Mouse (Mus musculus) ES-Bruce4 (cell line): ENCODE data around the gene Rars. TPM values are rescaled to one million over a fixed set of nuclear protein-coding genes. Genes with fewer than 3 reads are reported as not detected.
"Not testable (repeated sequence)": the region's sequence is repeated elsewhere in the genome, so short reads cannot be mapped to it uniquely, and the experiment has no call there.

Experiments used
- H3K27ac ChIP-seq: 2 replicates; pipeline ENCODE4 v1.5.1; 2012; ENCODE audit warnings: low read length, inconsistent platforms; ENCODE audit not compliant: insufficient read depth
- H3K27me3 ChIP-seq: 2 replicates; pipeline ENCODE4 v1.6.1; 2012; ENCODE audit warnings: mild to moderate bottlenecking, low read length, inconsistent platforms; ENCODE audit not compliant: control insufficient read depth, poor library complexity, insufficient read depth, severe bottlenecking
- H3K36me3 ChIP-seq: 2 replicates; pipeline ENCODE4 v1.6.1; 2012; ENCODE audit warnings: inconsistent platforms, mild to moderate bottlenecking, low read length, moderate library complexity; ENCODE audit not compliant: control insufficient read depth, poor library complexity, insufficient read depth, severe bottlenecking
- H3K4me1 ChIP-seq: one replicate; pipeline ENCODE4 v1.8.1; 2011; ENCODE audit warnings: low read length; ENCODE audit not compliant: control insufficient read depth, insufficient read depth
- H3K4me3 ChIP-seq: 2 replicates; pipeline ENCODE4 v1.5.1; 2011; ENCODE audit warnings: low read depth, mild to moderate bottlenecking, low read length
- H3K9ac ChIP-seq: 2 replicates; pipeline ENCODE4 v1.6.1; 2012; ENCODE audit warnings: low read depth, mild to moderate bottlenecking, inconsistent platforms; ENCODE audit not compliant: poor library complexity, severe bottlenecking
- H3K9me3 ChIP-seq: replicated peaks from 2 replicates; pipeline ENCODE4 v1.6.1; 2012; ENCODE audit warnings: mild to moderate bottlenecking, low read length, inconsistent platforms; ENCODE audit not compliant: control insufficient read depth, poor library complexity, insufficient read depth, severe bottlenecking
- CTCF ChIP-seq: IDR thresholded peaks from one replicate; pipeline ENCODE4 v1.8.1; 2011; ENCODE audit warnings: low read depth, low read length
- EP300 ChIP-seq: IDR thresholded peaks from 2 replicates; pipeline ENCODE4 v1.6.1; 2011; ENCODE audit warnings: low read depth, low read length; ENCODE audit not compliant: insufficient read depth
- POLR2A ChIP-seq: IDR thresholded peaks from one replicate; pipeline ENCODE4 v1.8.1; 2011; ENCODE audit warnings: low read length; ENCODE audit not compliant: insufficient read depth
- polyA plus RNA-seq: library from polyadenylated mRNA; stranded (reverse); fragments of >200 nt; gene quantifications from 2 replicates; pipeline ENCODE4 v1.2.4, GENCODE M21; 2011; ENCODE audit warnings: low read depth; ENCODE audit not compliant: missing spikeins, insufficient read depth, insufficient read length

Gene Rars
- polyA plus RNA-seq, 1 experiment, result 177 TPM

DNA sequence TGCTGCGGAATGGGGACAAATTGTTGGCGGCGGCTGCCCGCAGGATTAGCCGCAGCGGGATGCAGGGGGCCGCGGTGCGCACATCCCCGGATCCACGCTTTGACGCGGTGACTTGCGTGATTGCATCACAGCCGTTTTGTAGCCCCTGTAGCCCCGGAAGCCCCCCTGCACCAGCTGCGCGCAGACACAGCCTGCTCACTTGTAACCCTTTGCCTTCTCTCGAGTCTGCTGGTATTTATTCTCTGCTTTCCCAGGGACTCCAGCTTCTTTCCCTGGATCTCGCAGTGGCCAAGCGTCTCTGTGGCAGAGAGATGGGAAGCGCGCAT, 35.8 kb downstream of the Rars start:
- Histone ChIP-seq H3K27me3 (peaks cover 15% of the 10 kb centered on the region), H3K4me3 (peak overlapping the region; percentile 26), H3K9ac (0 out of 2 replicates have a peak overlapping the region, but pooled peaks have one; percentile 24), H3K27ac (no peak overlapping the region), H3K9me3 (no peaks in the 10 kb centered on the region), H3K4me1 (no peaks in the 10 kb centered on the region), H3K36me3 (no peaks in the 10 kb centered on the region)
- TF ChIP-seq POLR2A (no peak), EP300 (no peak), CTCF (no peak)

DNA sequence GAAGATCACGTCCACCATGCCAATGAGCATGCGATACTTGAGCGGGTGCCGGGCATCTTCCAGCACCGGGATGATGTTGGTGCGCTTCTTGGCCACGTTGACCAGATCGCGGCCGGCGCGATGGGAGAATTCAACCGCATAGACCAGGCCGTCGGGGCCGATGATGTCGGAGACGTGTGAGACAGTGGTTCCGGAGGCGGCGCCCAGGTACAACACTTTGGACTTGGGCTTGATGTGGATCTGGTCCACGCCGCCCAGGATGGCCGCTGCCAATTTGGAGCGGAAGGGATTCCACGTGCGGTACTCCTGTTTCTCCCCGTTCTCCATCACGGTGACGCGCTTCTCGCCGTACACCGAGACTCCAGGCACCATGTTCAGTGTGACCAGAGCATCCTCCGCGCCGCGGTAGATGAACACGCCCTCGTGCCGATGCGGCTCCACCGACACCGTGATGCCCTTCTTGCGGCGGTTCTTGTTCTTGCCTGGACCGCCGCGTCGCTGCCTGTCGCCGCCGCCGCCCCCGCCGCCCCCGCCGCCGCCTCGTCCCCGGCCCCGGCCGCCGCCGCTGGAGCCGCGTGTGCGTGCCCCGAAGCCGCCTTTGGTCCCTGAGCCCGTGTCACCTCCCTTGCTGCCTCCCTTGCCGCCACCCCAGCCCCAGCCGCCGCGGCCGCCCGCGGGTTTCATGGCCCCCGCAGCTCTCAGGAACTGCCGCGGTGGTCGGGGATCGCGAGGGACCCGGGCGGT, 36.4 kb downstream of the Rars start:
- Histone ChIP-seq H3K36me3 (no peaks in the 10 kb centered on the region), H3K4me3 (peak overlapping the region; percentile 61), H3K9me3 (no peaks in the 10 kb centered on the region), H3K27ac (no peak overlapping the region), H3K4me1 (no peaks in the 10 kb centered on the region), H3K27me3 (peaks cover 15% of the 10 kb centered on the region), H3K9ac (0 out of 2 replicates have a peak overlapping the region, but pooled peaks have one; percentile 24)
- no peak for TF ChIP-seq POLR2A
- TF ChIP-seq CTCF, result no peak
- no peak for TF ChIP-seq EP300

DNA sequence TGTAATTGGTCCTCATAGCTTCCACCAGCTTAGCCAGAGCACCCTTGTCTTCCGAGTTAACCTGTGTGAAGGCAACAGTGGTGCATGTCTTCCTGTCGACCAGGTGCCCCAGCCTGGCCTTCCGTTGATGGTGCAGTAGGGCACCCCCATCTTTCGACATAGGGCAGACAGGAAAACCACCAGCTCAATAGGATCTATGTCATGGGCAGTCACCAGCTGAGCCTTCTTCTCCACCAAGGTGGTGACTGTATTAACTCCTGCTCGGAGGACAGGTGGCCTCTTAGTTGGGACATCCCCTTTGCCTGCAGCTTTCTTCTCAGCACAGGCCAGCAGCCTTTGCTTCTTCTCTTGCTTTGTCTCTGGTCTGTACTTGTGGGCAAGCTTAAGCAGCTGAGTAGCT, 41.5 kb downstream of the Rars start:
- H3K4me3 ChIP-seq, H3K27ac ChIP-seq, H3K9ac ChIP-seq, H3K9me3 ChIP-seq, H3K27me3 ChIP-seq, H3K4me1 ChIP-seq: not testable (repeated sequence)
- peaks cover 14% of the 10 kb centered on the region for H3K36me3 ChIP-seq

DNA sequence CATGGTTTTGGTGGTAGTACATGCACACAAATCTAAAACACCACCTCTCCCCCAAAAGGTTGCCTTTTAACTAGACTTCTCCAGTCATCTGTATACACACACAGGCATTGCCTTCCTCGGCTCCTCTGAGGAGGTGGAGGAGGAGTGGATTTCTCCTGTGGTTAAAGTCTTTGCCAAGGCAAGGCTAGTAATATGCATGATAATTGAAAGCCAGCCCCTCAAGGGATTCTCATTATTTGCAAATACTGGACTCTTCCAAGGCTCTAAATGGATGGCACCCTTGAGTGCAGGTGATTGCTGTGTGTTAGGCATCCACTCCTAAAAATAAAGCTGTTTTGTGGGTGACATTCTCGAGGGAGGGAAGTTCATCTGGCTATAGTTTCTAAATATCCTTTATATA, 45.9 kb downstream of the Rars start:
- Histone ChIP-seq H3K4me3 (no peak overlapping the region), H3K9ac (no peak overlapping the region), H3K27ac (no peak overlapping the region), H3K4me1 (no peaks in the 10 kb centered on the region), H3K36me3 (peaks cover 37% of the 10 kb centered on the region), H3K27me3 (no peaks in the 10 kb centered on the region), H3K9me3 (no peaks in the 10 kb centered on the region)
- TF ChIP-seq CTCF (no peak), EP300 (no peak), POLR2A (no peak)

DNA sequence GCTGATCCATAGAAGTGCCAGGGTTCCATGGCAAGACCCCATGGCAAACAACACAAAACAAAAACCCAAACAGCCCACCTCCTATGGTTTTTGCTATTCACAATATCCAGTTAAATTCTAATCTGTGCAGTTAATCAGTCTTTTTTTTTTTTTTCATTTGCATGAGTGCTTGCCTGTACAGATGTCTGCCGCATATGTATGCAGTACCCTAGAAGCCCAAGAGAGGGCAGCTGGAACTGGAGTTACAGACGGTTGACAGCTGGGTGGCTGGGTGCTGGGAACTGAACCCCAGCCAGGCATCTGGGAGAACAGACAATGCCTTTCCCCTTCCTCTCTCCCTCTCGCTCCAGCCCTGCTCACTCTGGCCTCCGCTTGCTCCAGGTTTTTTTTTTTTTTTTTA, 49.8 kb downstream of the Rars start:
- Histone ChIP-seq H3K4me1 (no peaks in the 10 kb centered on the region), H3K27ac (no peak overlapping the region), H3K4me3 (no peak overlapping the region), H3K9me3 (no peaks in the 10 kb centered on the region), H3K27me3 (no peaks in the 10 kb centered on the region), H3K36me3 (peaks cover 52% of the 10 kb centered on the region), H3K9ac (no peak overlapping the region)
- no peak for TF ChIP-seq POLR2A
- no peak for TF ChIP-seq EP300
- no peak for TF ChIP-seq CTCF

DNA sequence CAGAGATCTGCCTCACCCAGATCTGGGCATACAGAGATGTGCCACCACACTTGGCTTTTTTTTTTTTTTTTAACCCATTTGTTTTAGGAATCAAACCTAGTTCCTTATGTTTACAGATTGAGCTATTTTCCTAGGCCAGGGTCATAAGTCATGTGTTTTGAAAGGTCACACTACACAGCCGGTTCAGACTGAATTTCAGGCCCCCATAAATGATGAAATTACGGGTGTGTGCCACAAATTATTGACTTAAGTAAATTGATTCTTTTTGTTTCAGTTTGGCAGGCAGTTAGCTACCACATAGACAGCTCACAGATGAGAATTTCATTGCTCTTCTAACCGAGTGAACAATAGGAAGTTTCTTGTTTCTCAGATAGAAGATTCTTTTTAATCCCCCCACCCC, 50.3 kb downstream of the Rars start:
- H3K4me3 ChIP-seq, result no peak overlapping the region
- no peaks in the 10 kb centered on the region for H3K9me3 ChIP-seq
- H3K4me1 ChIP-seq, result no peaks in the 10 kb centered on the region
- no peak overlapping the region for H3K27ac ChIP-seq
- no peak overlapping the region for H3K9ac ChIP-seq
- H3K27me3 ChIP-seq, result no peaks in the 10 kb centered on the region
- peaks cover 52% of the 10 kb centered on the region for H3K36me3 ChIP-seq
- TF ChIP-seq EP300 (no peak), CTCF (no peak), POLR2A (no peak)
